Mouse (Mus musculus): ENCODE results near the gene Hras.

- TF ChIP-seq POLR2A (IDR thresholded peaks at IDR 0.05; ENCODE audit: low read depth, low read length): peak; percentile 3
- no peak for TF ChIP-seq CTCF (conservative IDR thresholded peaks at IDR 0.05; ENCODE audit: insufficient read depth, insufficient read length, low read depth, low read length)
Observed at GRCm38 (mm10) chr7:141215880-141216733, 22.3 kb upstream of the Hras start.
